Mouse (Mus musculus): ENCODE data around the gene Klk13.
"Not testable (repeated sequence)": the region's sequence is repeated elsewhere in the genome, so short reads cannot be mapped to it uniquely, and the experiment has no call there.

Gene Klk13

DNA sequence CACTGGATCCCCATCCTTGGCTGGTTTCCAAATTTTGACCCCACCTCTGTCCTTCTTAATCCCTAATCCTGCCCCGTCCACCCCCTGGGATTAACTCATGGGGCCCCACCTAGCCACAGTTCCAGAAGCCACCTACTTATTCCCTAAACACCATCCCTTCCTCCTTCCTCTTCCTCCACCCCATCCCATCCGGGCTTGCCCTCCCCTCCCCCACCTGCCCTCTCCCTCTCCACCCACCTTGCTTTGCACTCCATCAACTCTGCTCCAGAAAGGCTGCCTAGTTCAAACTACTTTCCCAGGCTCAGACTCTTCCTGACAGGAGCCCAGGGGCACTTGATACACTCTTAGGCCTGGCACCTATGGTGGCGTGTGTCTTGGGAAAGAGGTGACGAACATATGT lies at the start of gene Klk13:
Gene Klk13, plus strand, starts transcription at position 301 of the 400 bp plus-strand sequence.
- DNase-seq, result no peak

DNA sequence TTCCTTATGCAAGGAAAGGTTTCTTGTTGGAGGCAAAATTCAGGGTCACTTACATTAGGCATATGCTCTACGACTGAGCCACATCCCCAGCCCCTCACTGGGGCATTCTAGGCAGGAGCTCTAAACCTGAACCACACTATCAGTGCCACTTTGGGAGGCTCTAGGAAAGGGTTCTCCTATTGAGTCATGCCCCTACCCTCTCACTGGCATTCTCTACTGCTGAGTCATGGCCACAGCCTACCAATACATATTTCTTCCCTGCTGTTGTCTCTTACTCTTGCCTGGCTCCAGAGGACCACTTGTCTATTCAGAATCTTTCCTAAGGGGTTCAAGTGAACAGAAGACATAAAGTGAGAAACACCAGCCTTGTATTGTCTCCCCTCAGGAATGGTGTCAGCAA lies 49.6 kb upstream of the Klk13 start:
- DNase-seq, result no peak

DNA sequence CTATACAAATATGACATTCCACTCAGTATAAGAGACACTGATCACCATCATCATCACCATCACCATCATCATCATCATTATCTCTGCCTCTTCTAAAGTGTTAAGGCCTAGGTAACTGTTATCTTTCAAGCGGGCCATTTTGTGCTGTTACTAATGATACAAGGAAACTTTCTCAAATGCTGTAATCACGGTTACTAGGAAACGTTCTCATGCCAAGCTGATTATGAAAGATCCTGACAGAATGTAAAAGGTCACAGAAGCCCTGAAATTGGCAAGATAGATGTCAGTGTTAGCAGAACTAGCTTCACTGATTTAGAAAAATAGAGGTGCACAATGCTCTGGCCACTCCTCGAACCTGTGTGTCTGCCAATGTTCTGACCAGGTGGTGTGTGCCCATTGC lies 45.1 kb upstream of the Klk13 start:
- DNase-seq, result not testable (repeated sequence)

DNA sequence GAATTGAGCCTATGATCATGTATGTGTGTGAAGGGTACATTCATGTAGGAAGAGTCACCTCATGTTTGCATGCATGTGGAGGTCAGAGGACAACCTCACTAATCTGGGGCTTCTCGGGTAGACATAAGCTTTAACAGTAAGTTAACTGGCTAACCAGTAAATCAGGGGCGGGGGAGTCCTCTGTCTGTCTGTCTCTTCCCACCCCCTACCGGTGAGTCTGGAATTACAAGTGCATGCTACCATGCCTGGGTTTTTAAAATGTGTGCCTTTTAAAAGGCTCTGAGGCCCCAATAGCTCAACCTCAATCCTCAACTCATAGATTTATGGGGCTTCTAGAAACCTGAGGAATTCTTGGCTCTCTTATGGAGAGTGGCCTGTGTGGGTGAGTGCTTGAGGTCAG lies 43.8 kb upstream of the Klk13 start:
- DNase-seq, result peak; percentile 42

DNA sequence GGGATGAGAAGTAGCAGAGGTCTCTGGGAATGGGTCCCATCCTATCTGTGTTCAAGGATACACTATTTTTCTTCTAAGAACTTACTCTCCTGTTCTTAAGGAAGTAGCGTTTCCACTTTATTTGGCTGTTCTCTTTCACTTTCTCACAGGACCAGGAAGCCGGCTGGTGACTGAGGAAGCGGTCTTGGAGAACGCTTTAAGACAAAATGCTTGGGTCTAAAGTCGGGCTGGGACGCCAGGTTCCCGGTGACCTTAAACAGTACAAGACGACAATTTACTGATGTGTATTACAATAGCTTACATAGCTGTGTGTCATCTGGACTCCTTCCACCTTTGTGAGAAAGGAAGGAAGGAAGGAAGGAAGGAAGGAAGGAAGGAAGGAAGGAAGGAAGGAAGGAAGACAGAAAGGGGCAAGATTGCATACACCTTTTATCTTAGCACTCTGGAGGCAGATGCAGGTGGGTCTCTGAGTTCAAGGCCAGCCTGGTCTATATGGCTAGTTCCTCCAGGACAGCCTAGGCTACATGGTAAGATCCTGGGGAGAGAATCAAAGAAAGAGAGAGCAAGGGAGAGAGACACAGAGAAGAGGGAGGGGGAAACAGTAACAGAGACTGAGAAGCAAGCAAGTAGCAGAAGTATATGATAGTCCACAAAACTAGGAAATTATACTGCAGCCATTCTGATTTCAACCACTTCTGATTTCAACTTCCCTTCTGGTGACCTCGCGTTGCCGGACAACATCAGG lies 41.1 kb upstream of the Klk13 start:
- DNase-seq, result no peak

DNA sequence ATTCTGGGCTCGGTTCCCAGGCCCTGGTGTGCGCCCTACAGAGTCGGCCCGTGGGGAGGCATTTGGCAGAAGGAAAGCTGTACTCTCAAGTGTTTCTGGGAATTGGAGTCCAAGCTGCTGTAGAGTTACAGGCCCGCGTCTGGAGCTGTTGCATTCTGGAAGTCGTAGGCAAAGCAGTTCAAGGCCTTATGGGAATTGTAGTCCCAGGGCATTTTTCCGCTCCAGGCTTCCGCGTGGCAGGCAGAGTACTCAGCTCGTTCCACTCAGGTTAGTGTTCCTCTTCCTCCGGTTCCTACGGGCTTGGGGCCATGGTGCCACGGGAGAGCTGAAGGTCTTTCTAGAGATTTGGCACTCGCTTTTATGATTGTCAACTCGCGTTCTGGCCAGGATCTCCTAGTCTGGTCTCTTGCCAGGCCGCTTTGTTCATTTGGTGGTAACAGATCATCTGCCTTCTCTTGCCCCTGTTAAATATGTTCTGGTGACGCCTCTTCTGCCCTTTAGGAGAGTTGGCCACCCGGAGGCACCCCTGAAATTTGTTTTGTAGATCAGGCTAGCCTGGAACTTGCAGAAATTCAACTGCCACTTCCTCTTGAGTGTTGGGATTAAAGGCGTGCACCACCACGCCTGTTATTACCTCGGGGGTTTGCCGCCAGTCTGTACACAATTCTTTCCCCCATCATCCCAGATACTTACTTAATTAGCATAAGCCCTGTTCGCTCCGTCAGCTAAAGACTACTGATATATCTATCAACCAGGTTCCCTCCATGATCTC lies 40.4 kb upstream of the Klk13 start, which contains the start of gene Ctu1:
Gene Ctu1, plus strand, starts transcription at position 208 of the 772 bp plus-strand sequence.
- peak; percentile 85 for DNase-seq

DNA sequence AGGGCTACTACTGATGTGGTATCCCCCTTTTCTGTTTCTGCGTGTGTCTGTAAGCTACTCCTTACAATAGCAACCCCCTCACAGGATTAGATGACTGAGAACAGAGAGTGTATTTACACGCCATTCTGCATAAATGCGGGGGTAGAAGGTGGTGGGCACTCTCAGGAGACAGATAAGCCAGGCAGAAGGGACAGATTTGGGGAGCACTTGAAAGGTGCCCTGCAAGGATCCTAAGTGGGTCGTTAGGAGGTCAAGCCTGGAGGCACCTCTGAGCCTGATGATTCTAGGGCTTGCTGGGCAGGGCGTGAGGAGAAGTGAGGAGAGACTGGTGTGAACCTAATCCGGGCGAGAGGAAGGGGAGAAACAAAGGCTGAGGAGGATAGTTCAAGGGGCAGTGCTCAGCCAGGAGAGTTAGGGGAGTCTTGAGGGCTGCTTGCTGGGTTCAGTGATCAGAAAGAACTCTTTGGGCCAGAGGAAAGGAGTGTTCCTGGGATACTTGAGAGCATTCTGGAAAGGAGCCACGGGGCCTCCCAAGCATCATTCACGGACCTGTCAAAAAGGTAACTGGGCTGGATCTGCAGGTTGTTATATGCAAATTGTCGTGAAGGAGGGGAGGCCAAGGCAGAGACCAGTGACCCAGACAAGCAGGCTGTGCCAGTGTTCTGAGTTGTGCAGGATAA lies 39.6 kb upstream of the Klk13 start:
- no peak for DNase-seq

DNA sequence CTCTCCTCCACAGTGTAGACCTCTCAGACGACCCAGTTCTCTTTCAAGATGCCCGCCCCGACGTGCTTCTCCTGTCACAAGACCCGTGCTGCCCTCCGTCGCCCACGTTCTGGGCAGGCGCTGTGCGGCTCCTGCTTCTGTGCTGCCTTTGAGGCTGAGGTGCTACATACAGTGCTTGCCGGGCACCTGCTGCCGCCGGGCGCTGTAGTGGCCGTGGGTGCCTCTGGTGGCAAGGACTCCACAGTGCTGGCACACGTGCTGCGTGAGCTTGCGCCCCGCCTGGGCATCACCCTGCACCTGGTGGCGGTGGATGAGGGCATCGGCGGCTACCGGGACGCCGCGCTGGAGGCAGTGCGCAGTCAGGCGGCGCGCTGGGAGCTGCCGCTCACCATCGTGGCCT lies 37.3 kb upstream of the Klk13 start:
- DNase-seq, result no peak

DNA sequence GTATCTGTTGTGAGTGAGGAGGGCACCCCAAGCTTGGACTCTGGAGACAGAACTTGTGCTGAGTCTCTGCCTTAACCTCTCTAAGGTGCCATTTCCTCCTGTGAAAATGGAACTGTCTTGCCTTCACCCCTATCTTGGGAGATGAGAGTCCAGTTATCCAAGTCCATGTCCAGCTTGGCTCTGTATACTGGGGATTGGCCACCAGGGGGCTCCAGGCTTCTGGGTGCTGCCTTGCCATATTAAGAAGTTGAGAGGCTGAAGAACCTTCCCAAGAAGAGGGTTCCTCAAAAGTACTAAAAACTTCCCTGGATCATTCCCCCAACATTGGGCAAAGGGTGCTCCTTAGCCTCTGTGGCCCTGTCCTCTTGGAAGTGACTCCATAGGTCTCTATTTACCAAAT lies 33.9 kb upstream of the Klk13 start:
- peak; percentile 22 for DNase-seq

DNA sequence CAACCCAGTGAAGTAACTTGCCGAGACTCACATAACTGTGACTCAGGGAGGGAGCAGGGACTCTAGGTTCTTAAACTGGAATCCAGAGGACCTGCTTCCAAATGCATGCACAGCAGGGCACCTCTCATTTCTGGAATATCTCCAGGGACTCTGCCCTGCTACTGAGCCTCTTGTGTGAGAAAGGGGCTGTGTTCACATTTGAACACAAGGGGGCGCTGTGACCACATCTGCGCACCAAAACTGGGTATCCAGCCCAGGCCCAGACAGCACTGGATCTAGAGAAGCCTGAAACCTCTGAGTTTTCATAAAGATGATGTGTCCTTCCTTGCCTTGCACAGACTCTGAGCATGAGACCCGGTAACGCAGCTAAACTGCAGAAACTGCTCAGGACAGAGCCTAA lies 31.4 kb upstream of the Klk13 start:
- DNase-seq, result peak; percentile 45

DNA sequence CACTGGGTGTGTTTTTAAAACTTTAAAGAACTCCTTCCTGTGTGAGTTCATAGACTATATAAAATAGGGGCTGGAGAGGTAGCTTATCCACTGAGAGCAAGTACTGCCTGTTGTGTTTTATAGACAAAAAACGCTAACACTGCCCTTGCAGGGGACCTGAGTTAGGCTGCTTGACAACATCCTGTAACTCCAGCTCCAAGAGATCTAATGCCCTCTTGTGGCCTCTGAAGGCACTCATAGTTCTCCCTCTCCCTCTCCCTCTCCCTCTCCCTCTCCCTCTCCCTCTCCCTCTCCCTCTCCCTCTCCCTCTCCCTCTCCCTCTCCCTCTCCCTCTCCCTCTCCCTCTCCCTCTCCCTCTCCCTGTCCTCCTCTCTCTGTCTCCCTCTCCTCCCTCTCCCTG lies 29.9 kb upstream of the Klk13 start:
- not testable (repeated sequence) for DNase-seq

DNA sequence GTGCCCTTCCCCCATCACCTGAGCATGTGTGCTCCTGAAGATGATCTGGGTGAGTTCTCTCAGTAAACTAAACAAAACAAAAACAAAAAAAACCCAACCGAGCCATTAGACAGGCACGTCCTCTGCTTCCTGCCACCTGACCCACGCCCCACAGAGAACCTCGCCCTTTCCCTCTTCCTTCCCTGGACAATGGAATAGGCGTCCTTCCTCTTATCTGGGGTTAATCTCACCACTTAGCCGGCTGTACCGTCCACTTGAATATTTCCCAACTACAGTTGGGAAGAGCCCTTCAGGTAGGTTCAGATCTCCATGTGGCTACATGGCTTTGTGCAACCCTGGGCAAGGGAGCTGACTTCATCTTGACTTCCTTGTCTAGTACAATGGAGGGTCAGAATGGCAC lies 27.3 kb upstream of the Klk13 start:
- DNase-seq, result no peak

DNA sequence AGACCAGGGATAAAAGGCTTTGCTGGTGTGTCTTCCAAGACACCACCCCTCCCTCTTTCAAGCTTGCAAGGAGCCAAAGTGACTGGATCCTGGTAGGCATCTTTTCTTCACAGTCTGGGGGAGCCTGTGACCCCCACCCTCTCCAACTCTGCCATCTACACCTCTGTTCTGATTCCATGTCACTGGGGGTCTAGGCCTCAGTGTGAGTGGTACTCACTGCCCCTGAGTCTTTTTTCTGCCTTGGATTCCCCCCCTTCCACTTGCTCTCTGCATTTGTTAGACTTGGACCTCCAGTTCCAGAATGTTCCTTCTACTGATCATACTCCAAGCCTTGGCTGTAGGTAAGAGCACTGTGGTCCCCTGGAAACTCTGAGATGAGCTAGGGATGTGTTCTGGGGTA lies 22.2 kb upstream of the Klk13 start, which contains the start of gene Klk14:
Gene Klk14, plus strand, starts transcription at position 301 of the 400 bp plus-strand sequence.
- no peak for DNase-seq

DNA sequence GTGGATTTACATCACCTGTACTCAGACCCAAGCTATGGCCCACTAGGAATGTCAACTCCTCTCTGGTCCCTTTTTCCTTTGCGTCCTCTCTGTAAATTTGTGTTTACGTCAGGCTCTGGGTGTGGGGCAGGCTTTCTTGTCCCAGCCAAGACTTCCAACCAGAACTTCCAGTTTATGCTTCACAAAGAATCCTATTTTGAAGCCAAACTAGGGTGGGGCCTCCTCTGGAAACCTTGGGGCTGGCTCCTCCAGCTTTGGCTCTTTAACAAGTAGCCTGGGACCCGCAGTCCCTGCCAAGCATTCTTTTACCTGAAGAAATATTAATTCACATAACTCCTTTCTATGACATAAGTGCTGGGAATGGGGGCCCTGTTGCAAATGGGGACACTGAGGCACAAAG lies 2.3 kb upstream of the Klk13 start:
- DNase-seq, result no peak

DNA sequence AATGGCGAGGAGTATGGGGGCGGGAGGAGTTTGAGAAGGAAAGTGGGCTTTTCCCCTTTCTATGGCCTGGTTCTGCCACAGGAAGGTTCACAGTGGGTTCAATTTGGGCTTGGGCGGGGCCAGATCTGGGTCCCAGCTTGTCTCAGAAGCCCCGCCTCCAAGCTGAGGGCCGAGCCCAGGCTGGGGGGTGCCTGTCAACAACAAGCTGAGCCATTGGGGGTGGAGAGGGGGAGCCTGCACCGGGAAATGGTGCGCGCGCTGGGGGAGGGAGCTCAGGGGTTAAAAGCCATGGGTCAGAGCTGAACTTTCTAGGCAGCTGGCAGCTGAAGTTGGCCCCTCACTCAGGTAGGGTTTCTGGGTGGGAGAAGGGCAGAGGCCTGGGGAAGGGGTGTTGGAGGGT lies 550 bp downstream of the Klk13 start:
- DNase-seq, result no peak

DNA sequence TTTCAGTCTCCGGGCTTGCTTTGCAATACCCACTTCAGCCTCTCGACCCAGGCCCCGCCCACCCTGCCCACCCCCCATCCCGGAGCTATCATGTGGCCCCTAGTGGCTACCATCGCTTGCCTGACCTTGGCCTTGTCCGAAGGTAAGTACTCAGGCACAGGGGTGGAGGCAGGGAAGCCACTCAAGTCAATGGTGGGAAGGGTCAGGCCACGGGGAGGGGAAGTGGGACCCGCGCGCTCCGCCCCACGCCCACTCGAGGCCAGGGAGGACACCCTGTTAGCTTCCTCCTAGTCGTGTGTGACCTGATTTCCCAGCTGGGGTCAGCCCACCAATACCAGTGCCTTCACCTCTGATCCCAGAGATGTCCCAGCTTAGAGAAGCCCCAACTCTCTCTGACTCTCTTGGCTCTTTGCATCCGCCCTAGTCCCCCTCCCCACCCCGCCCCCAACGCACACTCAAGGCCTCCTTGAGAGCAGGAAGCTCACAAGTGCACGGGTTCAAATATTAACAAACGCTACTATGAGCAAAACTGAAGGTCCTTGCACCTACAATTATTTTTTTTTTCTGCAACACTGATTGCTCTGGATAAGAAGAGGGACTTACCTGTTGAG lies 1.5 kb downstream of the Klk13 start:
- no peak for DNase-seq

DNA sequence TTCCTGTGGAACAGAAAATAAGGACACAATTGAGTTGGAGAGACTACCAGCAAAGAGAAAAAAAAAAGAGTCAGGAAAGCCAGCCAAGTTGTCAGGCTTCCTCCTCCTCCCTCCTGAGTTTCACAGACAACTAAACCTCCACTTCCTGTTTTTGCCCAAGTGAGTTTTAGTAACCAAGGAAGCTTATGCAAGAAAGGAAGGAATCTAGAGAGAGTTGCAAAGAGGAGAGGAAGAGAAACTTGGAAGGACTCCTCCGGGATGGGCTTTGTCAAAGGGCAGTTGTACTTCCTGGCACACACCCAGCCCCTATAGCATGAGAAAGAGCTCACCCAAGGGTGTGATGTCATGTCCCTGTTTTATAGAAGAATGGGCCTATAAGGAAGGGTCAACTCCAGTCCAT lies 35.4 kb downstream of the Klk13 start:
- DNase-seq, result no peak

DNA sequence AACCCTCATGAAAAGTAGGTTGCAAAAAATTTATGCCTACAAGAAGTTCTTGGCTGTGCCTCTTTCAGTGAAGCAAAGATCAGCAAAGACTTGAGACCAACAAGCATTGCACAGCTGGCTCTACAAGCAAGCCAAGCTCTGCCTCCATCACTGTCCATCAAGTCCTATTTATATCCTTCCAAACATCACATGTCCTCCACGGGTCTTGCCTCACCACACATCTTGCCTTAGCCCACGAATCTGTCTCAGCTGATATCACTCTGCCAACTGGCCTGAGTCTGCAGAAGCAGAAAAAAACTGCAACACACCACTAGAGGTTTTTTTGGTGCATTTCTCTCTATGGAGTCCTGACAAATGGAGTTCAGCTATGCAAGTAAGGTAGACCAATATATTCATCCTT lies 40.4 kb downstream of the Klk13 start:
- no peak for DNase-seq

DNA sequence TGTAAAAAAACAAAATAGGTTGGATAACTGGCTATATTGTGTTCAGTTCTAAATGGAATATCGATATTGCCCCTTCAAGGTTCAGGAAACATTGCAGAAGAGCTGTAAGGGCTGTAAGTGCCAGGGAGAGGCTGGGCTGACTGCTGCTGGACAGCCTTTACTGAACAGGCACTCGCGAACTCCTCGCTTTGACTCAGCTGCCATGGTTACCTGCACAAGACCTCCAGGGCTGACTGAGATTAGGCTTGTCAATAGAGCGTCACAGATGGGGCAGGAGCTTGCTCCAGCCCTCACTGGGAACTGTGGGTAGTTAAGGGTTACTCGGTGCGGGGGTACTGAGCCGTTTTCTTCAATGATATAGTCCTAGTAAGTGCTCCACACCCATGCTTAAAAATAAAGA lies 54.1 kb downstream of the Klk13 start:
- no peak for DNase-seq

DNA sequence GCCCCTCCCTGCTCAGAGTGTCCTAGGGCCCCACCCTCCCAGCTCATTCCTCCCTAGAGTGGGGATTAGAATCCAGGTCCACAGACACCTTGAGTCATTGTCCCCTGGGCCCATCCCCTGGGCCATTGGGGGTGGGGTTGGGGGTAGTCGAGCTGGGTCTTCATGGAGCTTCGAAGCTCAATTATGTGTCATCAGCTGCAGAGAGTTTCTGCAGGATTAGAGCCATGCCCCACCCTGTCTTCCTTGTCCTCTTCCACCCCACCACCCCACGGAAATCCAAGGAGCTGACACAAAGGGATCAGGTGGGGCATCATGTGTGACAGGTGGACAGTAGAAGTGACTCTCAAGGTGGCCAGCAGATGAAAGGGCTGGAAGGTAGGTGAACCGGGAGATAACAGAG lies 56.2 kb downstream of the Klk13 start, which contains the start of gene Klk12:
Gene Klk12, plus strand, starts transcription at position 301 of the 400 bp plus-strand sequence.
- no peak for DNase-seq

DNA sequence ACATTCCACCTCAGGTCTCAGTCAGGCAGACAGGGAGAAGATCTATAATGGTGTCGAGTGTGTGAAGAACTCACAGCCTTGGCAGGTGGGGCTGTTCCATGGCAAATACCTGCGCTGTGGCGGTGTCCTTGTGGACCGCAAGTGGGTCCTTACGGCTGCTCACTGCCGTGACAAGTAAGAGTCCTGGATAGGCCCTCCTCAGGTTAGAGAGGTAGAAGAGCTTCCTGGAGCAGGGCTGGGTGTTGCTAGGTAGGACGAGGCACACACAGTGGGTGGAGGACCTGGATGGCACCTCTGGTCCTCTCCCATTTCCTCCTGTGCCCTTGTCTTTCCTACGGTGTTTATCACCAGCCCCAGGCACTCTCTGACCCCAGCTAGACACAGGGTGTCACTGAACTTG lies 57.3 kb downstream of the Klk13 start:
- no peak for DNase-seq

DNA sequence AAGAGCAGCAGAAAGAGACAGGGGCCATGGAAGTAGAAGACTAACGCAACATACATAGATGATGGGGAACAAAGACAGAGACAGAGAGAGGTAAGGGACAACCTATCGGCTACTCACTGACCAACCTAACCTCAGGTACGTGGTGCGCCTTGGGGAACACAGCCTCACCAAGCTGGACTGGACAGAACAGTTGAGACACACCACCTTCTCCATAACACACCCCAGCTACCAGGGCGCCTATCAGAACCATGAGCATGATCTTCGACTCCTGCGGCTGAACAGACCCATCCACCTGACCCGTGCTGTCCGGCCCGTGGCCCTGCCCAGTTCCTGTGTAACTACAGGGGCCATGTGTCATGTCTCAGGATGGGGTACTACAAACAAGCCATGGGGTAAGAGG lies 58.3 kb downstream of the Klk13 start:
- no peak for DNase-seq

DNA sequence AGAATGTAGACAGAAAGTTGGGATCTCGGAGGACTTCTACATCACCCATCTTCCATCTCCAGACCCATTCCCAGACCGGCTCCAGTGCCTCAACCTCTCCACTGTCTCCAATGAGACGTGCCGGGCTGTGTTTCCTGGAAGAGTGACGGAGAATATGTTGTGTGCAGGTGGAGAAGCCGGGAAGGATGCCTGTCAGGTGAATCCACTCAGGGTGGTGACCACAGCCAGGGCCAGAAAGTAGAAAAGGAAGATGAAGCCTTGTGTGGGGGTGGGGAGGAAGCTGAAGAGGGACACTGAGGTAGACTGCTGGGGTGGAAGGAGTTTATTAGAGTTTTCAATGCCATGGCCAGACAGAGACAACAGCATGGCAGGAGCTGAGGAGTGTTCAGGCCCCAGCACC lies 59.5 kb downstream of the Klk13 start:
- no peak for DNase-seq
